Mouse (Mus musculus) cerebellum, adult 18-20 months (tissue): ENCODE data around the gene Jdp2.
A peak's percentile ranks its signal among the peaks of the same experiment; 100 is the strongest.

Source experiments
- DNase-seq, 2 experiments: peaks; one replicate each; pipeline ENCODE4 v3.0.0; 2021

The Jdp2 gene

DNA sequence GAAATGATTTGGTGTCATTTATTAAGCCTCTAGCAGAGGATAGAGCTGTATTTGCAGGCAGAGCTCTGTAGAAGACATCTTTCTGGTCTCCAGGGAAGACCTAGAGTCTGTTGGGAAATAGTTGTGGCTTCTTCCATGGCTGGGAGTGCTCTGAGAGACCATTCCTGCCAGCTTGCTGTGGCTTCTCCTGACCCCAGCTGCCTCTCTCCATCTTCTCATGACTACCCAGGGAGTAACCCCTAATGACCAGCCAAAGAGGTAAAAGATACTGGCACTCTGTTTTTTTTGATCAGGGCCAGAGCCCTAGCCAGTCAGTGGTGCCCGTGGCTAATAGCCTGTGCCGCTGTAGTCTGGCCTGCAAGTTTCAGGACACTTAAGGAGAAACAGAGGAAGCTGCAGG, 3.3 kb downstream of the Jdp2 start:
- no peak for DNase-seq

DNA sequence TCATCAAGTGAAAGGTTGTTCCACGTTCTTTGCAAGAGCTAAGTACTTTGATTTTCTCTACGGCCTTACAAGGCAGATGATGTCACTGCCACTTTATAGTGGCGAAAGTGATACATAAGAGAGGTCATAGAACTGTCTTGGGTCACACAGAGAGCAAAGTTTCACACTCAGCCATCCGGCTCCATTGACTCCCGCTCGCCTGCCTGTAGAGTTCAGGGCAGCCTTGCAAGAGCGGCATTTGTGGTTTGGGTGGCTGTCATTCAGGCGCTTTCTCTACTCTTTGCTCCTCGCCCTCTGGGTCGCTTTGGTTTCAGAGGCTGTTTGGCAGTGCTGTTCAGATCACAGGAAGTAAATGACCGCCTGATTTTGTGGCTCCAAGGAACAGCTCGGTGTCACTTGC, 4.0 kb downstream of the Jdp2 start:
- DNase-seq: no peak

DNA sequence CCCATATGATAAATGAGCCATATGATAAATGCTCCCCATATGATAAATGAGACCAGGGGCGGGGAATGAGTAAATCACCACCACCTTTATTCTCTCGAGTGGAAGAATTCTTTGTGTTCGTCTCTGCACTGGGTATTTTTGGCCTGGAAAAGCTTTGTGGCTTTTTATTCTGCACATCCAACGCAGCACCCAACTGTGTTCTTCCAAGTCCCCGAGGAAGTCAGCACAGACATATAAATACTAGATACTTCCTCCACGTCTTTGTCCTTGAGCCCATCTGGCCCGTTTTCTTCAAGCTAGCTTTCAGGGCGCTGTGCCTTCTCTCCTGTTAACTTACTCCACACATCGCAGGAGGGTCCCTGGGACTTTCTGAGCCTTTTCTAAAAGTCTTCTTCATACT, 4.9 kb downstream of the Jdp2 start:
- no peak for DNase-seq

DNA sequence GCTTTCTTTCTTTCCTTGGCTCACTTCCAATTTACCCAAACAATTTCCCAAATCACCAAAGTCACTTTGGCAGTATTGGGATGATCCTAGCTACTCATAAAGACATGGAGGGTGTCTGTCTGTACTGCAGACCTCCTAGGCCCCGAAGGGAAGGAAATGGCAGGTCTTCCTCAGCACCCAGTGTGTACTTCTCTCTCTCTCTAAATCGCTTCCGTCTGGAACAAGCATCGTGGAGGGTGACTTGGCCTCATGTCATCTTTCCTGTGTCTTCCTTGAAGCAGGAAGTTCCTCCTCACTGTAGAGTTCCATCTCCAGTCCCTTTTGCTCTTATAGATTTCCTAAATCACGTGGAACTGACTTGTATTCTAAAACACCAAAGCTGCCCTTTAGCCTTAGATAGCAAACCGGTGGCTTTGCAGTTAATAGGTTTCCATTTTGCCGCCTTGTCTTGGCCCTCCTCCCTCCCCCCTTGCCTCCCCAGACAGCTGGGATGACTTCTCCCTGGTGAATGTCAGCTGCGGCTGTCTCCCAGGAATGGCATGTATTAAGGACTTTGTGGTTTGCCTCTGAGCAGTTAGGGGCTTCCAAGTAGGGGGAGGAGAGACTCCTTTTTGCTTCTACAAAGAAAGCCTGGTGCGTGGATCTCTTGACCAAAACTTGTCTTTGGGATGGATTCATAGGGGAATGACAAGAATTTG, 5.6 kb downstream of the Jdp2 start:
- no peak for DNase-seq

DNA sequence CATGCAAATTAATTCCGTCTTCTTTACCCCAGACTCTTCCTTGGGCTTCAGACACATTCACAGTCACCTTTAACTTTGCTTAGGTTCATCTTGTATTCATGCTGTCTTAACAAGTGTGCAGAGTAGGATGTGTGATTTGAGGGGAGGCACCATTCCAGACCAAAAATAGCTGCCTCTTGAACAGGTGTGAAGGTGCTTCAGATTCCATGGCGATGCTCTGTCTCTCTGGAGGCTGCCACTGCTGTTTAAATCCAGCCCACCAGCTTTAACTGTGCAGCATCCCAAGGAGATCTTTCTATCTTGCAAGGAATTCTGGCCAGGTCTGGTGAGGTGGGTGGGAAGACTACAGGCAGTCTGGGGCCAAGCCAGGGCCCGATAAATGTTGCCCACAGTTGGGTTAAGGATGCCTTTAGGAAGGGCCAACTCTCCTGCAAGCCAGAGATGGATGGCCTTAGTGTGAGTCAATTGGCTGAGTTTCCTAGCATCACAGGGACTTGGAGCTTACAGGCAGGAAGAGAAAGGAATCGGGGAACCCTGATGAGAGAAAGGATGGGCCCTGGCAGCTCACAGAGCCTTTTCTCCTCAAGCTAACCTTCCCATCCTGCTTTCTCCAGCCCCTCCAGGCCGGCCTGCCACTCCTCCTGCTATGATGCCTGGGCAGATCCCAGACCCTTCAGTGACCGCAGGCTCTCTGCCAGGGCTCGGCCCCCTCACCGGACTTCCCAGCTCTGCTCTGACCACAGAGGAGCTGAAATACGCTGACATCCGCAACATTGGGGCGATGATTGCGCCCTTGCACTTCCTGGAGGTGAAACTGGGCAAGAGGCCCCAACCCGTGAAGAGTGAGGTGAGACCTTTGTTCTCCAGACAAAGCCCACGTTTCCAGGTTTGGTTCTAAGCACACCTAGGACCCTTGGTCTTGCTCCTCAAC, 9.0 kb downstream of the Jdp2 start:
- DNase-seq: peak; percentile 52 to 58

DNA sequence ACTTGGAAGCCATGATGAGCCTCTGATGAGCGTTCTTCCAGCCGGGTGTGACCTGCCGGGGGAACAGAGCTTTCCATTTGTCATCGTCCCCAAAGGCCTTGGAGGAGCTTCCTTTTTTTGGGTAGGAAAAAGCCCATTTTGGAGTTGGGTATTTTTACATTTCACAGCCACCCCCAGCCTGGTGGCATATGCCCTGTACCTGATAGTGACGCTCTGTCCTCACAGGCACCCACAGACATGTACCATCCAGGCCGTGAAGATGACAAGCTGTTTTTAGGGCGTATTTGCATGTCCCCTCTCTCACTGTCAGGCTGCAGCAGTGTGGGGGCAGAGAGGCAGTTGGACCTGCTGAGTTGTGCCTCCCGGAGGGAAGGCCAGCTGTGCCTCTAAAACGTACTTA, 11.3 kb downstream of the Jdp2 start:
- DNase-seq: no peak

DNA sequence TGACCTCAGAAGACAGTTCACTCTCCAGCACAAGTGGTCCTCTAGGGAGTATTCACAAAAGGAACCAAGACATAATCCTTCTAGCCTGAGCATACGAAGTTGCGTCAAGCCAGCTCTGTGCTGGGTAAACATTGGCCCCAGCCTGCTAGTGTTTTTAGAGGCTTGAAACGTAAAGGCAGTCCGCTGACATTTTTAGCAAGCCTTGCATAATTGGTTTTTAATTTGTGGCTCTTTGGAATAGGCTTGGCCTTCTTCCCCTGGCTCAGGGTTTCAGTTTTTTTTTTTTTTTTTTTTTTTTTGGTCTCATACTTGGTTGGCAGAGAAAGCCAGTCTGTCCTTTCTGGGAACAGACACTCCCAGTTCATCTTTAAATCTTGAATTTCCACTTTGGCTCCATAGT, 15.3 kb downstream of the Jdp2 start:
- no peak for DNase-seq

DNA sequence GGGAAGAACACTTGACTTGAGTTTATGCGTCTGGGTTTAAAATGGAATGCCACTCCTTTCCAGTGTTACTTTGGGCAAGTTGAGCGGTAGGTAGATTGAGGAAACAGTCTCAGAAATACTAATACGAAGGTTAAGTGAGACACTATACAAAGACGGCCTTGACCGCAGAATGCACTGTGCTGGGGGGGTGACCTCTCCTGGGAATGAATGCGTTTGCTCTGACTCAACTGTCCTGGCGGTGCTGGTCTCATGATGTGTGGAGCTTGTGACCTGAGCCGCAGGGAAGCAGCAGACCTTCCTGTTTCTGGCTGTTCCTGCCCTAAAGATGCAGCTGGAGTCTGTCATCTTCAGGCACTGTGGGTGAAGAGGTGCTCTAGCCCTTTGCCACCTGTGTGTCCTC, 16.7 kb downstream of the Jdp2 start:
- no peak for DNase-seq

DNA sequence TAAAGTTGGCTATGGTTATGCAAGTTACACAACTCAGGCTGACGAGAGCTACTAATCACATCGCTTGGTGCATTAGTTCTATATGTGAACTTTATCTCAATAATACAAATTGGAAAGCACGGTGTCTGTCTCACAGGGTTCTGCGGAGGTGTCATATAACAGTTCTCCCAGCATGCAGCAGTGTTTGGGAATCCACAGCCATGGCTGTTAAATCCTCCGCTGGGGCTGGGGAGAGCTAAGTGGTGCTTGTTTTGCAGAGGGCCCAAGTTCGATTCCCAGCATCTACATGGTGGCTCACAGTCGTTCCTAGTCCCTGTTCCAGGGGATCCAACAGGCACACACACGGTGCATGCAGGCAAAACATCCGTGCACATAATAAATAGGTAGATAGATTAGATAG, 19.1 kb downstream of the Jdp2 start:
- DNase-seq: no peak

DNA sequence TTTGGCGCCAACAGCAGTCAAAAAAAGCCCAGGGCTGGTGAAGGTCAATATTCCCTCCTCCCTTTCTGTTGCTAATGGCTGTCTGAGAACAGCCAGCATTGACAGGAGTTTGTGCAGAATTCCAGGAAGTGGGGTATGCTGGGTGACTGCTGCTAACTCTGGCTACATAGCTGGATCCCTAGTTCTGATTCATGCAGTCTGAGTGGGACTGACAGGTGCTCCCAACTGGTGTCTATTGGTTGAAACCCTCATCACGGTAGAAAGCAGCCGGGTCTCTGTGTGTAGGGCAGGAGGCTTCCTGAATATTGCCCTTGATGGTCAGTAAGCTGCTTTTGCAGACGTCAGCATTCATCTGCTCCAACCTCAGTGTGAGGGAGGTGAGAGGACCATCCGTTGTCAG, 19.6 kb downstream of the Jdp2 start:
- no peak for DNase-seq

DNA sequence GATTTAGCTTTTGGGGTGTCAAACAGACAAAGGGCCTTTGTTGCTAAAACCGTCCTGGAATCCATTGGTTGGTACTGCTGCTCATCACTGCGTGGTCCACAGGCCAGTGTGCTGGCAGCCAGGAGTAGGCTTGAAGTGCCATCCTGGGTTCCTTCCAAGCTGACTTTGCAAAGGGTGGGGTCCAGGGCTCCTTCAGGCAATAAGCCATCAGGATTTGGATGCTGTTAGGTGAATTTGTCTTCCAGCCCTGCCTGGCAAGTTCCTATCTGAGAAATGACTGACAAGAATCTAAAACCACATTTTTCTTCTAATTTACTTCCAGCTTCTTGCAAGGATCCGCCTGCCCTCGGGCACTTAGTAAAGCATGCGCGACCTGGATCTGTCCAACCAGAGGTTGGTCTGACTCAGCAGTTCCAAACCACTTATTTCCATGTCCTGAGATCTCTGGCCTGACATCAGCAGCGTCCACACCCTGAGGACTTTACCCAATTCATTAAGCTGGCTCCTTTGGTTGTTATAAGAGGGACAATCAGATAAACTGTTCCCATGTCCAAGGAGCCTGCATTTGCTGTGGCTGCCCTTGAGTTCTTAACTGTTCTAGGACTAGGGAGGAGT, 20.6 kb downstream of the Jdp2 start:
- peak; percentile 48 to 62 for DNase-seq

DNA sequence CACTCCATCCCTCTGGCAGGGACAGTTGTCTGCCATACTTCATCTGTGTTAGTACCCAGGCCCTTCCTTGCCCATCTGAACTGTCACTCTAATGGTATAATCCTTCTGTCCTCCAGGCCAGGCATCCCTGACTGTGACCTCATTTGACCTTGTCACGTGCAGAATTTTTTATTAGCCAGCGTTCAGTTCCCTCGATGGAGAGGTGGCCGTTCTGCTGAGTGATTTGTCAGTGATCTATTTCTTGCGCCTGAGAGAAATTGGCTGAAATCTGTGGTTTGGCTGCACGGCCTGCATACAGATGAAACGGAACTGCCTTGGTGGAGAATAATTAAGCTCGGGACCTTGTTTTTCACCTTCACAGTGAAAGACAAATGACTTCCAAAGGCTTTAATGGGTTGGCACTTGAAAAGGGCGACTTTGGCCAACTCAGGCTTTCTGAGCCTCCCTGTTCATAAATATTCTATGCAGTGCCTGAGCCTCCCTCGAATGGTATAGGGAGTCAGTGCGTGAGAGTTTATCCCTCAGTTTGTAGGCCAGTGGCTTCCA, 21.1 kb downstream of the Jdp2 start:
- DNase-seq: peak in 1 of 2 experiments; percentile 32

DNA sequence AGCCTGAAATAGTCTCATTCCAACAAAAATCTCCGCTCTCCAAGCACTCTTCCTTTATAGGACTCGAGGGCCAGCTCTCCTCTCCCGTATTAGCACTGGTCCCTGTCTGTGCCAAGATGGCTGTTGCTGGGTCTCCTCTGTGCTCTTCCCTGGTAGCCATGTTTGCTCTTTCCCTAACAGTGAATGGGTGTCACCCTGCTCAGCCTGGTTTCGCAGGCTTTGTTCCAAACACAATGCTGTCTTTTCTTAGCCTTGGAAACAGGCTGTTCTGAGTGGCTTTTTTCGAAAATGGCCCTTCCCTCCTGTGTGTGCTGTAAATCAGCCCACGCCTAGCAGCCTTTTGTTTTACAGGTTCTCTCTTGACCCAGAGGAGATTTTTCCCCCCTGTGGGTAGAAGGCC, 22.2 kb downstream of the Jdp2 start:
- no peak for DNase-seq

DNA sequence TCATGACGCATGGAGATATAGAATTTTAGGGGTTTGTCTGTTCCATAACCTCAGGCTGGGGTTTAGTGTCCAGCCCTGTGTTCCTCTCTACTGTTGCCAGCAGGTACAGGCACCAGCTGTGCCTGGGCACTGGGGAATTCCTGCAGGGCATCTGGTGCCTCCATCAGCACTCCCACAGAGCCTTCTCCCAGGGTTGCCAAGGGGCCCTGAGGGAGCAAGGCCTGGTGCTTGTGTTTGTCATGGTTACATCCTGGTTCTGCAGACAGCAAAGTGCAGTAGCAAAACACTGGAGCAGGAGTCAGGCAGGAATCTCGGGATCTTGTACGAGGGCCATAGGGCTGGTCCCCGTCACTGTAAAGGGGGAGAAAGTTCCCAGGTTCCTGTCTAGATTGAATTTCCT, 22.8 kb downstream of the Jdp2 start:
- no peak for DNase-seq

DNA sequence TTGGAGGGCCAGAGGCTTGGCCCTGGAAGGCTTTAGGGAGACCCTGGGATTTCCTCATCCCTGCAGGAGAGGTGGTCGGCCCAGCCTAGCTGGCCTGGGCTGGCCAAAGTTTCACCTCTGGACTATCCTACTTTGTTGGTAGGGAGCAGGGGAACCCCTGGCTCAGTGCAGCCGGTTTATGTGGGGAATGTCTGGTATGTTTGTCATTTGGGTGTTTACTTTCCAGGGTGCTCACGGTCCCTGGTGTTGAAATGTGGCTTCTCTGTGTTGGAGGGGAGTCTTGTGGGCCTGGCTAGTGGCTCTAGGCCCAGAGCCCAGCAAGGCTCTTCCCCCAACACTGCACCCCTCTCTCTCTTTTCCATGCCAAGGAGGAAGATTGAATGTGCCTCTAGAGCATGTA, 24.9 kb downstream of the Jdp2 start:
- no peak for DNase-seq

DNA sequence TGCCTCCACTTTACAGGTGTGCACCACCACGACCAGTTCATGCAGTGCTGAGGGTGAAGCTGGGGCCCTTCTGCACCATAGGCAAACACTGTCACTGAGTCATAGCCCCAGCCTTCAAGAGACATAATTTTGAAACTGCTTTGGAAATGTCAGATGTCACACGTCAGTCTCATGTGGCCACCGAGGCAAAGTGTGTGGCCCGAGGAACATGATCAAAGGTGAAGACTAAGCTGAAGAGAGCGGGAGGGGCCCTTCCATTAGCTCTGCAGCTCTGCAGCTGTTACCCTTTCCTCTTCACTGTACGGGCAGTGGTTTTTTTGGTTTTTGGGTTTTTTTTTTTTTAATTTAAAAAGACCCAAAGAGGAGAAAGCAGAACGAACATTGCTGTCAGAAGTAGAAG, 25.8 kb downstream of the Jdp2 start:
- no peak for DNase-seq

DNA sequence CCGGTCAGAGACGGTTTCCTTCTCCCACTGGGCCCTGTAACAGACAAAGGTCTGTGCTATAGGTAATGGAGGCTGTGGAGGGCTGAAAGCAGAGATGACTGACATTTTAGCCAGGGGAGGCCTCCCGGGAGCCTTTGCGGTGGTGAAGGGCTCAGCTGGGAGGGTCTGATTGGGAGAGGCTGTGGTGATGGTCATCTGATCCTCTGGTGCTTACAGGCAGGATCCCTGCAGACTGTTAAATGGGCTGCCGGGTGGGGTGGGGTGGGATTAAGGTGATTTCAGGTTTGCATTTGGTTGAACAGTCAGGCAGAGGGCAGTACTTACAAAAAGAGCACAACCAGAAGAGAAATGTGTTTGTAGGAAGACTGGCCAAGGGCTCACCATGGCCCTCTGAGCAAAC, 27.0 kb downstream of the Jdp2 start:
- no peak for DNase-seq

DNA sequence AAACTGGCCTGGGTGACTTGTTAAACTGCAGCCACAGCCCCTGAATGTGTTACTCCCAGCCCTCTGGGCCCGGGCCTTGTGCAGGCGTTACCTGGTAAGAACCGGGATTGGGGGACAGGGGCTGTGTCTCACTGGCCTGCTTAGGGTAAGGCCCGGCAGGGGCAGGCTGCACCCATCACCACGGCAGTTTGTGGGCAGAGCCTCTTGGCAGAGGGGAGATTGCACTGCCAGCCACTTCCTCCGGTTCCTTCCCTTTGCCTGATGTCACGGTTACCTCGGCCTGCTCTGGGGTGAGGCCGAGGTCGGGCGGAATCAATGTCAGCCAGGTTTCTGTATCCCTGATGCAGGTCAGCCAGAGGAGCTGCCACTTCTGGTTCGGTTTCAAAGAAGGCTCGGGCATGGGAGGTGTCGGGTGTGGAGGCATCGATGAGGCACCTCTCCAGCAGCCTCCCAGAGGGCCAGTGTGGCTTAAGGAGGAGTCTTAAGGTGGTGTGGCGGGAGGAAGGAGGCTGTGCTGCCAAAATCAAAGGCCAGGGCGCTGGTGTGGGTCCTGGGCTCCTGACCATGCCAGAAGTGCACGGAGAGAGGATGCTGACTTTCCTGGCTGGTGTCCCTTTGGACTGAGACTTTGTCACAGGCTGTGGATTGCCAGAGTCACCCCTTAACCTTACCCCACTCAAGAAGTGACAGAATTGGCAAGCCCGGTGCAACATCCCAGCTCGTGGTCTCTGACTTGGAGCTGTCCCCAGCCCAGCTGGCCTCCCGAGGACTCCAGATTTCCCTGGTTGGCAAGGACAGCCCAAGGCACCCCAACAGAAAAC, 31.0 kb downstream of the Jdp2 start:
- DNase-seq: peak; percentile 52 to 53

DNA sequence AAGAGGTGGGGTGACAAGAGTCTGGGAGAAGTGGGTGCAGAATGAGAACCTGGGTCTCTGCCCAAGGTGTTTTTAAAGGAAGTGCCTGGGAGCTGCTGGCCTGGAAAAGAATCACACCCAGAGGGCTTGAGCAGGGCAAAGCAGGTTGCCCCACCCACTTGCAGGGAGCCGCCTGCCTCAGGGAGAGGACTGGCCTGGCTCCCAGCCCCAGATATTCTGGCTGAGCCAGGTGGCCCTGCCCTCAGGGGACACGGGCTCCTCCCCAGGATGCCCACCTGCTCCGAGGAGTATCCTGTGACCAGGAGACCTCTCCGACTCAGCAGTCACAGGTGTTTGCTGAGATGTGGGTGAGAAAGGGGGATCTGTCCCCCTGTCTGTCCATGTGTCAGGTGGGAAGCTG, 32.4 kb downstream of the Jdp2 start:
- DNase-seq: peak; percentile 54 to 61

DNA sequence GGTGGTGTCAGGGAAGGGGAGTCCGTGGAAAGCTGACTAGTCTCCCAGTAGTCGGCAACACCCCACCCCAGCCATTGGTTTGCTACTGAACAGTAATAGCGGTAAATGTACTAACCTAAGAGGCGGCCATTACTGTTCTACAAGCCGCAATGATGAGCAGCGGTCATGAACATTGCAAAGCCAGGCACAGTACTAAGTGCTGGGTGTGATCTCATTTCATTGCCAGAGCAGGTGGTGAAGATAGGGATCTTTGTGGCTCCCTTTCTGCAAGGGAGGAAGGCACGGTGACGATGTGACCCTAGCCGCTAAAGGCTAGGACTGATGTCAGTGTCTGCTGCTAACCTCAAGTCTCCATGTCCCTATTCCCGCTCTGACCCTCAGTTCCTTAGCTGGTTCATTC, 33.5 kb downstream of the Jdp2 start:
- no peak for DNase-seq

DNA sequence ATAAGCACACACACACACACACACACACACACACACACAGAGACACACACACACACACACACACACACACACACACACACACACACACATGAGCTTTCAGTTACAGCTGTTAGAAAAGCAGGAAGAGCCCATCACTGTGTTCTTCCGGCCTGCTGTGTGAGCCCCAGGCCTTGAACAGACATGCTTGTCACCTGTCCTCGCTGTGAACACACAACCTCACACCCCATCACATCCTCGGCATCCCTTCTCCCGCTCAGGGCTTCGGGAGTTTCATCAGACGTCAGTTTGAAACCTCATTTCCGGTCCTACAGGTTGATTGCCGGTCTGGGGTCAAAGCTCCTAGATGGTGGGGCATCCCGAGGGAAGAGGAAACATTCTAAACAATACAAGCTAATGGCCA, 39.1 kb downstream of the Jdp2 start:
- no peak for DNase-seq

DNA sequence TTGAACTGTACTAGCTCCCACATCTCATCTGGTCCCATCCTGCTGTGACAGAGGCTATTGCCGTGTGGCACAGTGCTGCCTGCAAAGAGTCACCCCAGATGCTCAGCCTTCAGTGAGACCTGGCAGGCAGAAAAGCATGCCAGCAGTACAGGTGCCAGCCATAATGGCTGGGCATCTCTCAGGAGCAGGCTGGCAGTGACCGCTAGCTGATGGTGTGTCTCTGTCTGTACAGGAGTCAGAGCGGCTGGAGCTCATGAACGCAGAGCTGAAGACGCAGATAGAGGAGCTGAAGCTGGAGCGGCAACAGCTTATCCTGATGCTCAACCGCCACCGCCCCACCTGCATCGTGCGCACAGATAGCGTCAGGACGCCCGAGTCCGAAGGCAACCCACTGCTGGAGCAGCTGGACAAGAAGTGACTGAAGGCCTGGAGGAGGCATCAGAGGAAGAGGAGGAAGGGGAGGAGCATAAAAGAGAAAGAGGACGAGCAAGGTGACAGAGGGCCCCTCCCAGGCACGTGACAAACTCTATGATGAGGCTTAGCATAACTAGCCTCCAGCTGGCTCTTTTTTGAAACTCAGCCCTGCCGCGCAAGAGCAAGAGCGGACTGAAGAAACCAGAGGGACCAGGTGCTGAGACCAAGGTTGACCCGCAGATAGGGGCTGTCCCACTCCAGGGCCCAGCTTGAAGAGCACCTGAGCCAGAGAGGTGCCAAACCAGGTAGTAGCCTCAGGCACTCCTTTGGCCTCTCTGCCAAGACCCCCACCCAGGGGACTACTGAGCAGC, 39.9 kb downstream of the Jdp2 start:
- DNase-seq: peak in 1 of 2 experiments; percentile 39
